Mouse (Mus musculus): ENCODE measurements around the gene Hivep3. TPM values are rescaled to one million over a fixed set of nuclear protein-coding genes. Genes with fewer than 3 reads are reported as not detected.

The Hivep3 gene
- total and polyA plus RNA-seq, 3 experiments, result not detected

DNA sequence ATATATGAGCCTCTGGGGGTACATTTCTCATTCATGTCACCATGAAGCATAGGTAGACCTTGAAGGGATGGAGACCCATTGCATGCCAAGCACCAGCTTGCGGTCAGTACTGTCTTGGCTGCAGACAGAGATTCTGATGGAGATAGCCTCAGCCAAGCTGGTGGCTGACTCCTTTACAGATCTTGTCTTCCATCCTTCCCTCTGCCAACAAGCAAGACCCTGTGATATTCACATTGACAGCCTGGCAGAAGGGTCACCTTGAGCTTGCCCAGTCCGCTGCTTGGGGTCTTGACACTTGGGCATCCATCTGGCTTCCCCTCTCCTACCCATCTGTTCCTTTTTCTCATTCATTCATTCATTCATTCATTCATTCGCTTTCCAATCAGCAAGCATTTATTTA is 133.5 kb downstream of the Hivep3 start:
- Histone ChIP-seq H3K4me3 (ENCODE audit: control insufficient read depth in 1 of 2, insufficient read depth in 1 of 2, low read depth in 2 of 2, low read length in 2 of 2) (no peak overlapping the region), H3K27me3 (ENCODE audit: control insufficient read depth in 1 of 2, insufficient read depth in 2 of 2, low read length in 2 of 2) (no peaks in the 10 kb centered on the region), H3K9me3 (replicated peaks; ENCODE audit: insufficient read depth, low read length) (no peaks in the 10 kb centered on the region), H3K9ac (ENCODE audit: control insufficient read depth, low read depth, low read length, poor library complexity, severe bottlenecking) (no peak overlapping the region), H3K36me3 (ENCODE audit: control insufficient read depth in 1 of 2, insufficient read depth in 2 of 2, low read length in 2 of 2) (no peaks in the 10 kb centered on the region), H3K27ac (ENCODE audit: control insufficient read depth, low read depth, low read length) (no peak overlapping the region), H3K4me1 (ENCODE audit: control insufficient read depth in 1 of 2, insufficient read depth in 2 of 2, low read length in 2 of 2) (no peaks in the 10 kb centered on the region), H3K79me2 (ENCODE audit: control insufficient read depth, insufficient read depth, low read length, poor library complexity) (no peaks in the 10 kb centered on the region)
- DNase-seq (ENCODE audit: low read depth, low spot score), result no peak
- TF ChIP-seq NELFE (IDR thresholded peaks at IDR 0.05; ENCODE audit: low read depth, low read length) (no peak), HCFC1 (IDR thresholded peaks at IDR 0.05; ENCODE audit: low read depth, low read length) (no peak), CTCF (IDR thresholded peaks at IDR 0.05 in 2 of 3, conservative IDR thresholded peaks at IDR 0.05 in 1 of 3; ENCODE audit: control insufficient read depth in 1 of 3, insufficient read depth in 1 of 3, low read depth in 2 of 3, low read length in 3 of 3, poor library complexity in 1 of 3, severe bottlenecking in 1 of 3) (no peak), GATA1 (IDR thresholded peaks at IDR 0.05; ENCODE audit: low read depth, low read length) (no peak), MAX (IDR thresholded peaks at IDR 0.05; ENCODE audit: low read length) (no peak), MAFK (IDR thresholded peaks at IDR 0.05; ENCODE audit: borderline replicate concordance, low read depth, low read length) (no peak), ZMIZ1 (IDR thresholded peaks at IDR 0.05; ENCODE audit: low read depth, low read length) (no peak), ETS1 (IDR thresholded peaks at IDR 0.05; ENCODE audit: low read depth, low read length) (no peak), UBTF (IDR thresholded peaks at IDR 0.05; ENCODE audit: borderline replicate concordance, insufficient read depth, low read depth, low read length) (no peak), TCF12 (IDR thresholded peaks at IDR 0.05; ENCODE audit: low read depth, low read length) (no peak), ZKSCAN1 (IDR thresholded peaks at IDR 0.05; ENCODE audit: low read depth, low read length) (no peak), USF2 (IDR thresholded peaks at IDR 0.05; ENCODE audit: borderline replicate concordance in 1 of 2, insufficient read depth in 1 of 2, low read depth in 1 of 2, low read length in 2 of 2) (no peak), POLR2A (IDR thresholded peaks at IDR 0.05; ENCODE audit: control insufficient read depth in 1 of 2, insufficient read depth in 1 of 2, low read depth in 1 of 2, low read length in 2 of 2, poor library complexity in 1 of 2) (no peak), JUND (IDR thresholded peaks at IDR 0.05; ENCODE audit: low read depth, low read length) (no peak), TAL1 (IDR thresholded peaks at IDR 0.05; ENCODE audit: low read length) (no peak)

DNA sequence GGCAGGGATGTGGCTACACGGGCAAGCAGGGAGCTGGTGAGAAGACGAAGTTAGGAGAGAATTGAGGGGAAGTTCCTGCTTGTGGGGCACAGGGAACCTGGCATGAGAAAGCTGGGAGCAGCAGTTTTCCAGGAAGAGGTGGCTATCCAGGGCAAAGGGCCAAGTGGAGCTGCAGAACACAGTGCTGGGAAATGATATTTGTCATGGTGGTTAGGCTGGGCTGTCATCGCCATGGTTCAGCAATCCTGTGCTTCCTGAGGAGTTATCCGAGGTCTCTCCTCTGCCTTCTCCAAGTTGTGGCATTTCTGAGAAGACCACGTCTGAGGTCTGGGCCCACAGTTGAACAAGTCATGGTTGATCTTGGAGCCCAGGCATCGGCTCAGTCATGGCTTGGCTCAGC is 136.8 kb downstream of the Hivep3 start:
- Histone ChIP-seq H3K36me3 (ENCODE audit: control insufficient read depth in 1 of 2, insufficient read depth in 2 of 2, low read length in 2 of 2) (no peaks in the 10 kb centered on the region), H3K27me3 (ENCODE audit: control insufficient read depth in 1 of 2, insufficient read depth in 2 of 2, low read length in 2 of 2) (no peaks in the 10 kb centered on the region), H3K9me3 (replicated peaks; ENCODE audit: insufficient read depth, low read length) (no peaks in the 10 kb centered on the region), H3K27ac (ENCODE audit: control insufficient read depth, low read depth, low read length) (no peak overlapping the region), H3K79me2 (ENCODE audit: control insufficient read depth, insufficient read depth, low read length, poor library complexity) (no peaks in the 10 kb centered on the region), H3K4me1 (ENCODE audit: control insufficient read depth in 1 of 2, insufficient read depth in 2 of 2, low read length in 2 of 2) (no peaks in the 10 kb centered on the region), H3K4me3 (ENCODE audit: control insufficient read depth in 1 of 2, insufficient read depth in 1 of 2, low read depth in 2 of 2, low read length in 2 of 2) (no peak overlapping the region), H3K9ac (ENCODE audit: control insufficient read depth, low read depth, low read length, poor library complexity, severe bottlenecking) (no peak overlapping the region)
- no peak for TF ChIP-seq ZKSCAN1 (IDR thresholded peaks at IDR 0.05; ENCODE audit: low read depth, low read length)
- TF ChIP-seq MAZ (IDR thresholded peaks at IDR 0.05; ENCODE audit: low read depth, low read length), result no peak
- TF ChIP-seq USF1 (IDR thresholded peaks at IDR 0.05; ENCODE audit: low read depth, low read length), result no peak
- TF ChIP-seq SMC3 (IDR thresholded peaks at IDR 0.05; ENCODE audit: low read depth, low read length), result no peak
- TF ChIP-seq BHLHE40 (IDR thresholded peaks at IDR 0.05; ENCODE audit: borderline replicate concordance, low read depth, low read length), result no peak
- no peak for DNase-seq (ENCODE audit: low read depth, low spot score)

Data from MEL (cell line).